Mouse (Mus musculus): ENCODE results near the gene Pbxip1.

The Pbxip1 gene

GRCm38 (mm10) chr3:89484766-89485524 is 48.4 kb downstream of the Pbxip1 start:
- peak; percentile 58 to 79 for DNase-seq (ENCODE audit: low spot score in 2 of 2)

- no peak for DNase-seq (ENCODE audit: low spot score in 2 of 2)
These were observed 49.6 kb downstream of the Pbxip1 start for GRCm38 (mm10) chr3:89486111-89486510.

- DNase-seq (ENCODE audit: low spot score in 2 of 2), result no peak
These were observed 50.6 kb downstream of the Pbxip1 start for GRCm38 (mm10) chr3:89486916-89487702.

- DNase-seq (ENCODE audit: low spot score in 2 of 2), result no peak
These were observed 54.3 kb downstream of the Pbxip1 start for GRCm38 (mm10) chr3:89490790-89491189.

- DNase-seq (ENCODE audit: low spot score in 2 of 2), result no peak
These were observed 55.1 kb downstream of the Pbxip1 start for GRCm38 (mm10) chr3:89491559-89491958.

- no peak for DNase-seq (ENCODE audit: low spot score in 2 of 2)
These were observed 56.2 kb downstream of the Pbxip1 start for GRCm38 (mm10) chr3:89492701-89493151.

GRCm38 (mm10) chr3:89494630-89495029 is 58.1 kb downstream of the Pbxip1 start:
- no peak for DNase-seq (ENCODE audit: low spot score in 2 of 2)

- no peak for DNase-seq (ENCODE audit: low spot score in 2 of 2)
These were observed 59.9 kb downstream of the Pbxip1 start for GRCm38 (mm10) chr3:89496366-89496765.

GRCm38 (mm10) chr3:89499696-89500095 is 63.2 kb downstream of the Pbxip1 start:
- no peak for DNase-seq (ENCODE audit: low spot score in 2 of 2)
